Mouse (Mus musculus) MEL (cell line): ENCODE results near the gene Brip1. TPM values are rescaled to one million over a fixed set of nuclear protein-coding genes. Genes with fewer than 3 reads are reported as not detected.
A peak's percentile ranks its signal among the peaks of the same experiment; 100 is the strongest.

ENCODE experiments used
- DNase-seq: peaks from one replicate; pipeline ENCODE4 v3.0.0; 2011; ENCODE audit warnings: low read depth, low spot score
- H3K27ac ChIP-seq: 2 replicates; pipeline ENCODE4 v1.5.1; 2012; ENCODE audit warnings: low read depth, mild to moderate bottlenecking, control low read depth, low read length, moderate library complexity; ENCODE audit not compliant: control insufficient read depth
- H3K27me3 ChIP-seq, 2 experiments: fragments of 150-350 bp in 1 of 2; sonication (generic) in 1 of 2; 2 replicates each; pipeline ENCODE4 v1.6.1; 2012; ENCODE audit warnings: low read length in 2 of 2, mild to moderate bottlenecking in 2 of 2, improper control_type of control experiment in 1 of 2, moderate library complexity in 1 of 2; ENCODE audit not compliant: insufficient read depth in 2 of 2, control insufficient read depth in 1 of 2
- H3K36me3 ChIP-seq, 2 experiments: 2 replicates each; pipeline ENCODE4 v1.6.1; 2012 to 2014; ENCODE audit warnings: low read length in 2 of 2, improper control_type of control experiment in 1 of 2, inconsistent platforms in 1 of 2, mild to moderate bottlenecking in 1 of 2; ENCODE audit not compliant: insufficient read depth in 2 of 2, control insufficient read depth in 1 of 2
- H3K4me1 ChIP-seq, 2 experiments: fragments of 150-350 bp in 1 of 2; sonication (generic) in 1 of 2; 2 replicates each; pipeline ENCODE4 v1.6.1; 2012; ENCODE audit warnings: low read length in 2 of 2, improper control_type of control experiment in 1 of 2, mild to moderate bottlenecking in 1 of 2; ENCODE audit not compliant: insufficient read depth in 2 of 2, control insufficient read depth in 1 of 2
- H3K4me3 ChIP-seq, 2 experiments: fragments of 150-350 bp in 1 of 2; sonication (generic) in 1 of 2; 2 replicates each; pipeline ENCODE4 v1.5.1; 2012; ENCODE audit warnings: low read depth in 2 of 2, low read length in 2 of 2, mild to moderate bottlenecking in 2 of 2, moderate library complexity in 2 of 2, control low read depth in 1 of 2, improper control_type of control experiment in 1 of 2; ENCODE audit not compliant: control insufficient read depth in 1 of 2, insufficient read depth in 1 of 2
- H3K79me2 ChIP-seq: 2 replicates; pipeline ENCODE4 v1.6.1; 2012; ENCODE audit warnings: mild to moderate bottlenecking, low read length, moderate library complexity; ENCODE audit not compliant: control insufficient read depth, poor library complexity, insufficient read depth
- H3K9ac ChIP-seq: 2 replicates; pipeline ENCODE4 v1.6.1; 2012; ENCODE audit warnings: low read depth, mild to moderate bottlenecking, control low read depth, low read length, moderate library complexity; ENCODE audit not compliant: control insufficient read depth, poor library complexity, severe bottlenecking
- H3K9me3 ChIP-seq: fragments of 150-350 bp; sonication (generic); replicated peaks from 2 replicates; pipeline ENCODE4 v1.6.1; 2012; ENCODE audit warnings: mild to moderate bottlenecking, low read length, improper control_type of control experiment, moderate library complexity; ENCODE audit not compliant: insufficient read depth
- BHLHE40 ChIP-seq: IDR thresholded peaks from 2 replicates; pipeline ENCODE4 v1.6.1; 2012; ENCODE audit warnings: low read depth, mild to moderate bottlenecking, inconsistent platforms, low read length, improper control_type of control experiment, borderline replicate concordance
- EP300 ChIP-seq, 2 experiments: IDR thresholded peaks; 2 replicates each; pipeline ENCODE4 v1.6.1; 2011; ENCODE audit warnings: improper control_type of control experiment in 2 of 2, low read length in 2 of 2, low read depth in 1 of 2, mild to moderate bottlenecking in 1 of 2
- ETS1 ChIP-seq: IDR thresholded peaks from 2 replicates; pipeline ENCODE4 v1.6.1; 2012; ENCODE audit warnings: low read depth, mild to moderate bottlenecking, inconsistent platforms, low read length, improper control_type of control experiment, moderate library complexity
- GABPA ChIP-seq: IDR thresholded peaks from 2 replicates; pipeline ENCODE4 v1.6.1; 2012; ENCODE audit warnings: low read depth, mild to moderate bottlenecking, inconsistent platforms, low read length, improper control_type of control experiment, moderate library complexity
- JUND ChIP-seq: IDR thresholded peaks from 2 replicates; pipeline ENCODE4 v1.6.1; 2011; ENCODE audit warnings: low read depth, mild to moderate bottlenecking, improper control_type of control experiment, low read length
- MAZ ChIP-seq: IDR thresholded peaks from 2 replicates; pipeline ENCODE4 v1.6.1; 2012; ENCODE audit warnings: low read depth, mild to moderate bottlenecking, inconsistent platforms, low read length, improper control_type of control experiment
- MYB ChIP-seq: IDR thresholded peaks from 2 replicates; pipeline ENCODE4 v1.6.1; 2011; ENCODE audit warnings: mild to moderate bottlenecking, low read depth, low read length, improper control_type of control experiment
- NRF1 ChIP-seq: IDR thresholded peaks from 2 replicates; pipeline ENCODE4 v1.6.1; 2014; ENCODE audit warnings: low read depth, mild to moderate bottlenecking, inconsistent platforms, low read length, improper control_type of control experiment, moderate library complexity; ENCODE audit not compliant: poor library complexity, insufficient read depth, severe bottlenecking
- POLR2A ChIP-seq, 2 experiments: IDR thresholded peaks; 2 replicates each; pipeline ENCODE4 v1.6.1; 2011 to 2012; ENCODE audit warnings: low read length in 2 of 2, mild to moderate bottlenecking in 2 of 2, control low read depth in 1 of 2, improper control_type of control experiment in 1 of 2, low read depth in 1 of 2, moderate library complexity in 1 of 2; ENCODE audit not compliant: control insufficient read depth in 1 of 2, insufficient read depth in 1 of 2, poor library complexity in 1 of 2
- POLR2AphosphoS2 ChIP-seq: IDR thresholded peaks from 2 replicates; pipeline ENCODE4 v1.6.1; 2011; ENCODE audit warnings: low read length, improper control_type of control experiment
- RCOR1 ChIP-seq: IDR thresholded peaks from 2 replicates; pipeline ENCODE4 v1.6.1; 2012; ENCODE audit warnings: low read depth, mild to moderate bottlenecking, inconsistent platforms, low read length, improper control_type of control experiment
- SIN3A ChIP-seq: IDR thresholded peaks from 2 replicates; pipeline ENCODE4 v1.6.1; 2012; ENCODE audit warnings: low read length, improper control_type of control experiment, inconsistent platforms
- USF1 ChIP-seq: IDR thresholded peaks from 2 replicates; pipeline ENCODE4 v1.6.1; 2014; ENCODE audit warnings: low read depth, mild to moderate bottlenecking, inconsistent platforms, low read length, improper control_type of control experiment, moderate library complexity
- ZNF384 ChIP-seq: IDR thresholded peaks from 2 replicates; pipeline ENCODE4 v1.6.1; 2012; ENCODE audit warnings: low read depth, mild to moderate bottlenecking, inconsistent platforms, low read length, improper control_type of control experiment
- polyA plus RNA-seq, 2 experiments: library from polyadenylated mRNA; stranded (reverse) in 1 of 2; unstranded in 1 of 2; fragments of >175 nt in 1 of 2; fragments of >200 nt in 1 of 2; gene quantifications; 2 replicates each; pipeline versions ENCODE4 v1.2.1 to v1.2.4; 2012; ENCODE audit warnings: low replicate concordance in 2 of 2, low read depth in 1 of 2; ENCODE audit not compliant: insufficient read length in 2 of 2, insufficient read depth in 1 of 2, missing spikeins in 1 of 2
- total RNA-seq: library from RNA; depleted of rRNA; stranded (reverse); fragments of 300-350 nt; gene quantifications from 2 replicates; pipeline ENCODE4 v1.2.3, GENCODE M21; 2012

The Brip1 gene
- total and polyA plus RNA-seq, 3 experiments, result 13.4 to 20.9 (median 14.9) TPM

GRCm38 (mm10) chr11:86088815-86089214 lies 112.2 kb downstream of the Brip1 start:
- TF ChIP-seq JUND, result no peak
- peak; percentile 22; the same call in 1 of the 2 replicates for TF ChIP-seq MYB
- peak; percentile 42; a peak in 2 of 4 replicates for TF ChIP-seq EP300 (IDR thresholded peaks at IDR 0.05; ENCODE audit: low read depth in 1 of 2, low read length in 2 of 2)
- 0 out of 2 replicates have a peak, but pooled peaks have one; percentile 15 for TF ChIP-seq RCOR1
- TF ChIP-seq SIN3A, result no peak
- 0 out of 2 replicates have a peak, but pooled peaks have one; percentile 15 for TF ChIP-seq ZNF384
- TF ChIP-seq, all 39 proteins: peak for 4
- H3K9ac ChIP-seq, result no peak overlapping the region

DNA sequence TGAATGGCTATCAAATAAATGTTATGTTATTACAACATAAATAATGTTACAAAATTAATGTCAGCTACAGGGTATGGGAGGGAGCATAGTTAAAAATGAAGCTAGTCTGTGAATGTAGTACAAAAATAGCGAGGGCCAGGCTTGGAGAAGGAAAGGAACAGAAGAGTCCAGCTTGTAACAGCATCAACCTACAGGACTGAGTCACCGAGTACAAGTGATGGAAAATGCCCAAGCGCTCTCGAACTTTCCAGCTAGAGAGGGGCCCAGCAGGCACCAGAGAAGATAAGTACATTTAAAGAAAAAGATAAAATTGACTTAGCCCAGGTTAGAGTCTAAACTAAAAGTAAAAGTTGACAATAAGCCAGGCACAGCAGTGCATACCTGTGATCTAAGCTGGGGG lies 116.5 kb downstream of the Brip1 start:
- Histone ChIP-seq H3K36me3 (peaks cover 0 to 11% of the 10 kb centered on the region in 2 experiments; a peak in 2 of 4 replicates), H3K4me1 (peaks cover 0 to 23% of the 10 kb centered on the region in 2 experiments; a peak in 3 of 4 replicates), H3K79me2 (no peaks in the 10 kb centered on the region), H3K27me3 (no peaks in the 10 kb centered on the region), H3K9ac (no peak overlapping the region), H3K27ac (no peak overlapping the region), H3K9me3 (no peaks in the 10 kb centered on the region), H3K4me3 (no peak overlapping the region)
- DNase-seq, result no peak
- TF ChIP-seq MAZ (no peak), NRF1 (no peak), EP300 (IDR thresholded peaks at IDR 0.05; ENCODE audit: low read depth in 1 of 2, low read length in 2 of 2) (no peak), POLR2A (IDR thresholded peaks at IDR 0.05; ENCODE audit: control insufficient read depth in 1 of 2, insufficient read depth in 1 of 2, low read depth in 1 of 2, low read length in 2 of 2, poor library complexity in 1 of 2) (no peak), MYB (no peak)

More at GRCm38 (mm10) chr11:86088815-86089214, 112.2 kb downstream of the Brip1 start:
- DNase-seq, result peak; percentile 35
- Histone ChIP-seq H3K4me1 (peaks cover 2 to 25% of the 10 kb centered on the region in 2 experiments; a peak in 3 of 4 replicates), H3K27me3 (no peaks in the 10 kb centered on the region), H3K9me3 (no peaks in the 10 kb centered on the region), H3K79me2 (no peaks in the 10 kb centered on the region), H3K36me3 (peaks cover 0 to 11% of the 10 kb centered on the region in 2 experiments; a peak in 2 of 4 replicates), H3K4me3 (peak overlapping the region in 1 of 2 experiments; percentile 7; a peak in 1 of 4 replicates), H3K27ac (no peak overlapping the region)

DNA sequence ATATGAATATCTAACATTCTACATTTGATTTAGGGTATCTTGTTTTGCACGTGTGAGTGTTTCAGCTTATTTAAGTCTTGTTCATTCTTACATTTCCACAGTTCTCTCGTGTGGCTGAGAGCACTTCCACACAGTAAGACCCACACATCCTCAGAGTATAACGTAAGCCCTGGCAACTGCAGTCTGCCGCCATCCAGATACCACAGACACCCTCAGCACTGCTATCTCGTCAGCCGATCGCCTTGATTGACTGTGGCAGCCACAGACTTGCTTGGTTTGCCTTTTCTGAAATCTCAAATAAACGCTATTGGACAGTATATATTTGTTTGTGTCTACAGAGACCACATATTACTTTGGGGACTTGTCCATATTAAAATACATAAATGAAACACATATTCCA lies 123.0 kb downstream of the Brip1 start:
- Histone ChIP-seq H3K79me2 (no peaks in the 10 kb centered on the region), H3K9me3 (no peaks in the 10 kb centered on the region), H3K4me3 (no peak overlapping the region), H3K9ac (no peak overlapping the region), H3K36me3 (peaks cover 0 to 7% of the 10 kb centered on the region in 2 experiments; a peak in 2 of 4 replicates), H3K27ac (no peak overlapping the region), H3K27me3 (no peaks in the 10 kb centered on the region), H3K4me1 (no peaks in the 10 kb centered on the region)
- no peak for DNase-seq
- no peak for TF ChIP-seq ETS1
- no peak for TF ChIP-seq BHLHE40
- no peak for TF ChIP-seq GABPA
- TF ChIP-seq USF1, result no peak
- no peak for TF ChIP-seq POLR2AphosphoS2
